Mouse (Mus musculus) neural tube, embryonic 14.5 days (tissue): ENCODE data around the gene Gch1. TPM values are rescaled to one million over a fixed set of nuclear protein-coding genes. Genes with fewer than 3 reads are reported as not detected.

Experiments
- ATAC-seq: fragments of 200-750 bp; cut with Nextera tagmentation; 2 replicates; pipeline ENCODE4 v1.8.0; 2017; ENCODE audit warnings: low read depth, mild to moderate bottlenecking, moderate TSS enrichment, moderate library complexity
- H3K27ac ChIP-seq: fragments of 300-500 bp; sonication (generic); 2 replicates; pipeline ENCODE4 v1.5.1; 2014; ENCODE audit warnings: low read depth, mild to moderate bottlenecking, control low read depth, low read length, moderate library complexity, mixed read lengths
- H3K27me3 ChIP-seq: fragments of 300-500 bp; sonication (generic); 2 replicates; pipeline ENCODE4 v1.6.1; 2014; ENCODE audit warnings: low read length; ENCODE audit not compliant: control insufficient read depth, insufficient read depth
- H3K36me3 ChIP-seq: fragments of 300-500 bp; sonication (generic); 2 replicates; pipeline ENCODE4 v1.6.1; 2014; ENCODE audit warnings: low read length, mixed read lengths; ENCODE audit not compliant: control insufficient read depth, insufficient read depth
- H3K4me1 ChIP-seq: fragments of 300-500 bp; sonication (generic); 2 replicates; pipeline ENCODE4 v1.6.1; 2014; ENCODE audit warnings: low read length; ENCODE audit not compliant: control insufficient read depth, insufficient read depth
- H3K4me2 ChIP-seq: fragments of 300-500 bp; sonication (generic); 2 replicates; pipeline ENCODE4 v1.6.1; 2014; ENCODE audit warnings: mild to moderate bottlenecking, low read depth, low read length, control low read depth
- H3K4me3 ChIP-seq: fragments of 300-500 bp; sonication (generic); 2 replicates; pipeline ENCODE4 v1.5.1; 2014; ENCODE audit warnings: low read depth, low read length, control low read depth, mixed read lengths
- H3K9ac ChIP-seq: fragments of 300-500 bp; sonication (generic); replicated peaks from 2 replicates; pipeline ENCODE4 v1.6.1; 2014; ENCODE audit warnings: low read depth, mild to moderate bottlenecking, control low read depth, low read length, mixed read lengths
- H3K9me3 ChIP-seq: fragments of 300-500 bp; sonication (generic); 2 replicates; pipeline ENCODE4 v1.6.1; 2016; ENCODE audit warnings: low read length; ENCODE audit not compliant: control insufficient read depth
- WGBS: fragments of 180-500 bp; shearing (Covaris S2); extraction: QIAGEN DNeasy Blood & Tissue Kit; methylation state at CpG from one replicate; pipeline ENCODE4 v1.1.7; 2014; 5-methylcytosine and 5-hydroxymethylcytosine counted together
- polyA plus RNA-seq: library from polyadenylated mRNA; unstranded; fragments of >200 nt; fragmentation: Nextera tagmentation; extraction: Ambion mirVana; gene quantifications from 2 replicates; pipeline ENCODE4 v1.2.1, GENCODE M21; 2014

Gene Gch1
- polyA plus RNA-seq, 1 experiment from 2014 or later = 1.7 TPM

GRCm38 (mm10) chr14:47224476-47225325 is 35.5 kb upstream of the Gch1 start:
- Histone ChIP-seq H3K4me2 (no peak overlapping the region), H3K9ac (no peak overlapping the region), H3K27ac (no peak overlapping the region), H3K4me1 (no peaks in the 10 kb centered on the region), H3K4me3 (no peak overlapping the region), H3K36me3 (no peaks in the 10 kb centered on the region), H3K9me3 (no peaks in the 10 kb centered on the region), H3K27me3 (no peaks in the 10 kb centered on the region)
- 85% methylated on average over 10 of the region's 10 CpGs for WGBS
- ATAC-seq = no peak

GRCm38 (mm10) chr14:47222631-47223450 is 33.6 kb upstream of the Gch1 start:
- Histone ChIP-seq H3K4me2 (no peak overlapping the region), H3K9ac (no peak overlapping the region), H3K4me3 (no peak overlapping the region), H3K36me3 (no peaks in the 10 kb centered on the region), H3K9me3 (no peaks in the 10 kb centered on the region), H3K27me3 (no peaks in the 10 kb centered on the region), H3K27ac (no peak overlapping the region), H3K4me1 (no peaks in the 10 kb centered on the region)
- WGBS = 83% methylated on average over 11 of the region's 11 CpGs
- ATAC-seq = no peak

- 91% methylated on average over 11 of the region's 11 CpGs for WGBS
Measured at GRCm38 (mm10) chr14:47221567-47221966, 32.4 kb upstream of the Gch1 start.

GRCm38 (mm10) chr14:47220231-47221025 is 31.2 kb upstream of the Gch1 start:
- no peaks in the 10 kb centered on the region for H3K36me3 ChIP-seq
- no peak for ATAC-seq
- no peak overlapping the region for H3K9ac ChIP-seq
- no peaks in the 10 kb centered on the region for H3K9me3 ChIP-seq
- no peak overlapping the region for H3K4me2 ChIP-seq
- H3K4me3 ChIP-seq = no peak overlapping the region
- no peaks in the 10 kb centered on the region for H3K4me1 ChIP-seq
- H3K27ac ChIP-seq = no peak overlapping the region
- WGBS = 90% methylated on average over 8 of the region's 8 CpGs
- no peaks in the 10 kb centered on the region for H3K27me3 ChIP-seq

More at GRCm38 (mm10) chr14:47221567-47221966, 32.4 kb upstream of the Gch1 start:
- Histone ChIP-seq H3K36me3 (no peaks in the 10 kb centered on the region), H3K27ac (no peak overlapping the region), H3K4me3 (no peak overlapping the region), H3K27me3 (no peaks in the 10 kb centered on the region), H3K9ac (no peak overlapping the region), H3K4me2 (no peak overlapping the region), H3K4me1 (no peaks in the 10 kb centered on the region), H3K9me3 (no peaks in the 10 kb centered on the region)
- ATAC-seq = no peak

GRCm38 (mm10) chr14:47218766-47219606 is 29.8 kb upstream of the Gch1 start:
- WGBS = 72% methylated on average over 9 of the region's 9 CpGs
- H3K9ac ChIP-seq = no peak overlapping the region
- H3K4me3 ChIP-seq = no peak overlapping the region
- no peaks in the 10 kb centered on the region for H3K27me3 ChIP-seq
- no peaks in the 10 kb centered on the region for H3K9me3 ChIP-seq
- ATAC-seq = no peak
- no peaks in the 10 kb centered on the region for H3K4me1 ChIP-seq
- H3K4me2 ChIP-seq = no peak overlapping the region
- H3K27ac ChIP-seq = no peak overlapping the region
- H3K36me3 ChIP-seq = no peaks in the 10 kb centered on the region

- 95% methylated on average over 2 of the region's 2 CpGs for WGBS
- Histone ChIP-seq H3K27ac (no peak overlapping the region), H3K4me2 (no peak overlapping the region), H3K4me1 (no peaks in the 10 kb centered on the region), H3K9me3 (no peaks in the 10 kb centered on the region), H3K9ac (no peak overlapping the region), H3K27me3 (no peaks in the 10 kb centered on the region), H3K36me3 (no peaks in the 10 kb centered on the region), H3K4me3 (no peak overlapping the region)
- ATAC-seq = no peak
Measured at GRCm38 (mm10) chr14:47216541-47216940, 27.3 kb upstream of the Gch1 start.

- ATAC-seq = no peak
- no peaks in the 10 kb centered on the region for H3K27me3 ChIP-seq
Measured at GRCm38 (mm10) chr14:47214367-47214766, 25.2 kb upstream of the Gch1 start.

GRCm38 (mm10) chr14:47213305-47213704 is 24.1 kb upstream of the Gch1 start:
- Histone ChIP-seq H3K27ac (no peak overlapping the region), H3K27me3 (no peaks in the 10 kb centered on the region), H3K36me3 (no peaks in the 10 kb centered on the region), H3K9ac (no peak overlapping the region), H3K4me2 (no peak overlapping the region), H3K9me3 (no peaks in the 10 kb centered on the region), H3K4me3 (no peak overlapping the region), H3K4me1 (no peaks in the 10 kb centered on the region)
- no peak for ATAC-seq
- WGBS = 90% methylated on average over 4 of the region's 4 CpGs

More at GRCm38 (mm10) chr14:47214367-47214766, 25.2 kb upstream of the Gch1 start:
- no peak overlapping the region for H3K9ac ChIP-seq
- no peaks in the 10 kb centered on the region for H3K36me3 ChIP-seq
- H3K4me2 ChIP-seq = no peak overlapping the region
- 86% methylated on average over 5 of the region's 5 CpGs for WGBS
- H3K27ac ChIP-seq = no peak overlapping the region
- no peaks in the 10 kb centered on the region for H3K9me3 ChIP-seq
- H3K4me1 ChIP-seq = no peaks in the 10 kb centered on the region
- no peak overlapping the region for H3K4me3 ChIP-seq
